Mouse (Mus musculus) testis, postnatal 10 days (tissue): ENCODE data around the gene Asna1.
A peak's percentile ranks its signal among the peaks of the same experiment; 100 is the strongest.

Experiments used
- DNase-seq: peaks from one replicate; pipeline ENCODE4 v3.0.0; 2021; ENCODE audit warnings: low spot score

Asna1 gene

DNA sequence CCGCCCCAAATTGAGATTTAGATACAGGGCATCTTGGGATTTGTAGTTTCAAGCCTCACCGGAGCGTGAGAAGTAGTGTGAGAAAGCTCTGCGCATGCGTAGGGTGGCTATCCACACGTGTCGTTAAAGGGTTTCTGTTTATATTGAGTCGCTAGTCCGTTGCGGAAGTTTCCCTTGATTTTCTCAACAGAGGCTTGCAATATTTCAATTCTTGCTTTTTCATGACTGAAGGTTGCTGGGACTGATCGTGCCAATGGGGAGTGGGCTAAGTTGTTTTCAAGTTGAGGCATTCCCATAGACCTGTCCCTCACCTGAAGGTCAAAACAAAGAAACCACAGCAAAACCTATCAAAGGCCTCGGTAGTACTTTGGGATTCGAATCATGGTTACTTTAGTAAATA, 9.7 kb upstream of the Asna1 start:
- DNase-seq = peak; percentile 85

DNA sequence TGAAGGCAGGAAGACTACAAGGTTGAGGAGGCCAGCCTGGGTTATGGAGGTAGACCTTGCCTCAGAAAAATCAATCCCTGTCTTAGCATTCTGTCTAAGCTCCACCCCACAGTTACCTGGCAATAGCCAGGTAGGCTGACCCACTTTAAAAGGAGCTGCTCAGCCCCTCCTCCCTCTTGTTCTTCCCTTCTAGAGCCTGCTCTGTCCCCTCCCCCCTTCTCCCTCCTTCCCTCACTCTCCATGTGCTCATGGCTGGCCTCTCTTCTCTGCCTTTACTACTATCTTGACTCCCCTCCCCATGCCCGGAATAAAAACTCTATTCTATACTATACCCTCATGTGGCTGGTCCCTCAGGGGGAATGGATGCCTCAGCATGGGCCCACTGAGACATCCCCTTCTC, 8.8 kb upstream of the Asna1 start:
- DNase-seq = no peak

DNA sequence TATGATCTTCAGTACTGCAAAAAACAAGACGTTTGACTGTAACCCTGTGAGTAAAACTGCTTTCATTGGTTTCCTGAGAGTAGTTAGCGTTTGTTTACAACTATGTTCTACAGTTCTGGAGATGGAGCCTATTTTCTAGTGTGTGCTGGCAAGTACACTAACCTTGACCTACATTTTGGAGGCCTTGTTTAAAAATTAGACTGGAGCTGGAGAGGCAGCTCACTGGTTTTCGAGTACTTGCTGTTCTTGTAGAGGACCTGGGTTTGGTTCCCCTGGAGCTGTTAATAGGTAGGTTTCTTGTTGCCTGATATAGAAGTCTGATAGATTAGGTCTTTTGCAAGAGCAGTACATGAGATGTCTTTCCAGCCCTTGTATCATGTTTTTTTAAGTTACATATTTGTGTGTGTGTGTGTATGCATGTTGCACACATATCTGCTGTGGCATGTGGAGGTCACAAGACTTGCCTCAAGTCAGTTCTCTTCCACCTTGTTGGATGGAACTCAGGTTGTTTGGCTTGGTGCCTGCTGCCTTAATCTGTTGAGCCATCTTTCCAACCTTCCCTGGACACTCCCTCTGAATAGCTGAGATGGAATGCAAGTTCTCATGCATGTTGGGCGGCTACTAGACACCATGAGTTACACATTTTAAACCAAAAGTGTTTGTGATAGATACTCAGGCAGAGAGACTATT, 7.7 kb upstream of the Asna1 start:
- DNase-seq = no peak

DNA sequence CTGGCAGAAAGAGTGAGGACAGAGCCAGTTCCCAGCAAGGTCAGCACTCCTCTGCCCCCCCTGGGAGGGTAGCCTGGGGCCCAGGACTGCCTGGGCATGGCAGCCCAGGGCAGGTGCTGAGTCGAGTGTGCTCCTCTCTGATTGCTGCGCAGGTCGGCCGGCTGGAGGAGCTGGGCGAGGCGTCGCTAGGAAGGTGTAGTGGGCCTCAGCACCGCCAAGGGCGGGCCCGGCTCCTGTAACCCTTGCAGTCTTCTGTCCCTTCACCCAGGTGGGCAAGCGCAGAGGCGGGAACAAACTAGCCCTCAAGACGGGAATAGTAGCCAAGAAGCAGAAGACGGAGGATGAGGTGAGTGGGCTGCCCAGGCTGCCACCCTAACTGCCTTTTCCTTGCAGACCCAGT, 4.2 kb upstream of the Asna1 start:
- DNase-seq = no peak

DNA sequence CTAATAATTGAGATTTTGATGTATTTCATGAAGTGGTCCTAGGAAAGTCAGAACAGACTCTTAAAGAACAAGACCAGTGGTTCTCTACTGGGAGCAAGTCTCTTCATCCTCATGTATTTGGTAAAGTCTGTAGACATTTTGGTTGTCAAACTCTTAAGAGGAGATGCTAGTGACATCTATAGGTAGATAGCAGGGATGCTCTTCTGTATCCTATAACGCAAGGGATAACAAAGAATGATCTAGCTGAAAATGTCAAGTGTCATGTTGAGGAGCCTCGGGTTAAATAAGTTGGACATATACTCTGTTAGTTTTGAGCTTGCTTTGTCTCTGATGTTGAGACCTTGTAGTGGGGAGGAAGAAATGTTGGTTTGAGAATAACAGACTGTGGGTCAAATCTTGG, 2.8 kb upstream of the Asna1 start:
- no peak for DNase-seq

DNA sequence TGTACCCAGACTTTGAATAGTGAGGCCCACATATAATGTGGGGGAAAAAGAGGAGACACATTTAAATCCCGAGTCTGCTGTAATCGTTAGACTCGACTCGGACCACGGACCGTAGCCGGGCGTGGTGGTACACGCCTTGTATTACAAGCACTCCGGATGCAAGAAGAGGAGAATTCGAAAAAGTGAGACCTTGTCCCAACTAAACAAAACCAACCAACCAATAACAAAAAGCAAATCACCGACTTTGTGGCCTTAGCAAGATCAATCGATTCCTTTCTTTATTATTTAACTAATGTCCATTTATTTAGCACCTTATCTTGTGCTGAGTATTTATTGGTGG, 2.4 kb upstream of the Asna1 start:
- no peak for DNase-seq

DNA sequence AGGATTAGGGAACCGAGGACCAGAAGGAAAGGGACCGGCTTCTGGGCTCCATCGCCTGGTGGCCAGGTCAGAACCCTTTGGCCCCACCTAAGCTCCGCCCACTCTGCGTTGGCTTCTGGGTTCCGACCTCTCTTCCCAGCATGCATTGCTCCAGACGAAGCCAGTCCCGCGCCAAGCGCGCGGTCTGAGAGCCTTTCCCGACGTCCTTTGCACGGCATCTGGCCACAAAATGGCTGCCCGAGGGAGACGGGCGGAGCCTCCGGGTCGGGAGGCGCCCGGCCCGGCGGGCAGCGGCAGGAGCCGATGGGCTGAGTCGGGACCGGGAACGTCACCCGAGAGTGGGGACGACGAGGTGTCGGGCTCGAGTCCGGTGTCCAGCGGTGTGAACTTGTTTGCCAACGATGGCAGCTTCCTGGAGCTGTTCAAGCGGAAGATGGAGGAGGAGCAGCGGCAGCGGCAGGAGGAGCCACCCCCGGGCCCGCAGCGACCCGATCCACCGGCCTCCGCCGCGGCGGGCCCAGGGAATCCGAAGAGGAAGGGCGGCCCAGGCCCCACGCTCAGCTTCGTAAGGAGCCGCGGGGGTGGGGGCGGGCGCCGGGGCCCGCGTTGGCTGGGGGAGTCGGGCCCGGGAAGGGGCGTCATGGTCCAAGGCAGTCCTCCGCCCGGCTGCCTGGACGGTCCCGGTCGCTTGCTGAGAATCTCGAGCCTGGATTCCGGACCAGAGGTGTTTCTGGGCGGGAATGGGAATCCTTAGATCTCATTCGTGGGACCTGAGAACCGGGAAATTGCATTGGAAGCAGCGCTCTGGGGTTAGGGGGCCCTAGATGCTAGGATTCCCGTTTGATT, 1.8 kb upstream of the Asna1 start, which contains the start of gene Trir:
Trir (plus strand) TSS at position 154 of the 846 bp plus-strand sequence.
- DNase-seq = peak; percentile 98

DNA sequence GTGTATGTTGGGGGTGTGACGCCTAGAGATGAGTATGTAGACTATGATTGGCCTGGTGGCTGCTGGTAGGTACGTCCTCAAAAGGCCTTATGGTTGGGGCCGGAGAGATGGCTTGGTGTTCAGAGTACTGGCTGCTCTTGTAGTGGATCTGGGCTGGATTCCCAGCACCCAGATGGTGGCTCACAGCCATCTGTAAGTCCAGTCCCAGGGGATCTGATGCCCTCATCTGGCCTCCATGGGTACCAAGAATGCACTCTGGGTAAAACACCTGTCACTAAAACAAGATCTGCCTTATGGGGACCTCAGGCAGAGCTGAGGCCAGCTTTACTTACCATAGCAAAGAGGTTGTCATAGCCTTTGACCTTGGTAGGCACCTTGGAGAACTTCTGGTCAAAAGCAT, 1.2 kb downstream of the Asna1 start:
- DNase-seq = no peak

DNA sequence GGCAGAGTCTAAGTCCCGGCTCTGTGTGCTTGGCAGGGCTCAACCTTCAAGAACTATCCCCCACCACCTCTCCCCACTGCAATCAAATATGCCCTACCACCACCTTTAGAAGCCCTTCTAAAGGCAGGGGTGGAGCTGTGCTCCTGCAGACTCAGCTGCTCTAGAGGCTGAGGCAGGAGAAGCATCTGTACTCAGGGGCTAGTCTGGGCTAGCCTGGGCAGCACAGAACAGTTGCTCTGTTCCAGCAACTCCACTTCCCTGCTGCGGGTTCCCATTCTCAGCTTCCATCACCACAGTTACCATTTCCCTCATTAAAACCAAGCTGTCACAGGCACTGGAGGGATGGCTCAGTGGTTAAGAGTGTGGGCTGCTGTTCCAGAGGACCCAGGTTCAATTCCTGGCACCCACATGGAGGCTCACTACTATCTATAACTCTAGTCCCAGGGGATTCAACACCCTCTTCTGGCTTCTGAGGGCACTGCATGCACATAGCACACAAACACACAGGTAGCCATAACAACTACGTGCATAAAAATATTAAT, 3.5 kb downstream of the Asna1 start:
- no peak for DNase-seq

DNA sequence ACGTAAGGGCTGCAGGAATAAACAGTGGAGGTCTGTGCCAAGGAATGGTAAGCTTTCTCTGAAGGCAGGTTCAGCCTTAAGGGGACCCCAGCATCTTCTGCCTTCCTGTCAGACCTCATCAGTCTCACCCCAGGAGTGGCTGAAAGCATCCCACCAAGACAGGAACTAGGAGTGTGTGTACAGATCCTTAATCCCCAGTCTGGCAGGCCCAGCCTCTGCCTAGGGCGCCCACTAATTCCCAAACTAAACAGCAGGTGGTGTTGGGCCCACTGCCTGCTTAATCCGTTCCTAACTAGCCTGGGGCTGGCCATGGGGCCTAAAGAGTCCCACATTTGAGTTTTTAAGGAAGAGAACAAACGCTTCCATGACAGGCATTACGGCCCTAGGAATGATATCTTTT, 7.9 kb downstream of the Asna1 start:
- DNase-seq = no peak

DNA sequence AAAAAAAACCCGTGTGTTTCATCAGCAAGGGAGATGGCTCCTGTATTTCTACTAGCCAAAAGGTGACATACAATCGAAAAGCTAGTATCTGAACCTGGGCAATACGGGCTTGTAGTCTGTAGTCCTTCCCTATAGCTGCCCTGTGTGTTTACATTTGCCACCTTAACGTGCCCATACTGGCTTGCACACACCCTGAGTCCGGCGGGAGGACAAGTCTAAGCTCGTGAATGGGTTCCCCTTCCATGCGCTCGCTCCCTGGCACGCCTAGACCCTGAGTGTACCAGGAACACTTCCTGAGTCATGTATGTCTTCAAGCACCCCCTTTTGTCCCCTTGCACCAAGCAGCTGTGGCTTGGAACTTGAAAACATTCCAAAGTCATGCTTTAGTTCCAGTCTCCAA, 8.4 kb downstream of the Asna1 start:
- no peak for DNase-seq

DNA sequence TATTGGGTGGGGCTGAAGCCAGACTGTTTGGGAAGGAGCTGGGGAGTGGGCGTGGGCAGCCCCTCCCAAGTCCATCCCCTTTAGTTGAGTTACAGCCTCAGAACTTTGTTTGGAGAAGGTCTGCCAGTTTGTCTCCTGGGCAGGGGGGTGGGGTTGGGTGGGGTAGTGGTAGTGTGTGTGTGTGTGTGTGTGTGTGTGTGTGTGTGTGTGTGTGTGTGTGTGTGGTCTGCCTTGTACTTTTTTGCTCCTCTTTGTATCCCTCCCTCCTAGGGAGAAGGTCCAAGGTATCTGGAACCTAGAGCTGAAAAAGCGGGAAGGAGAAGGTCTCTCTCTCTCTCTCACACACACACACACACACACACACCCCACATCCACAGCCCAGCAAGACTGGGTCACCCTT, 10.7 kb downstream of the Asna1 start, which contains the start of gene Best2:
Best2 (minus strand) TSS at position 101 of the 400 bp plus-strand sequence.
- no peak for DNase-seq

DNA sequence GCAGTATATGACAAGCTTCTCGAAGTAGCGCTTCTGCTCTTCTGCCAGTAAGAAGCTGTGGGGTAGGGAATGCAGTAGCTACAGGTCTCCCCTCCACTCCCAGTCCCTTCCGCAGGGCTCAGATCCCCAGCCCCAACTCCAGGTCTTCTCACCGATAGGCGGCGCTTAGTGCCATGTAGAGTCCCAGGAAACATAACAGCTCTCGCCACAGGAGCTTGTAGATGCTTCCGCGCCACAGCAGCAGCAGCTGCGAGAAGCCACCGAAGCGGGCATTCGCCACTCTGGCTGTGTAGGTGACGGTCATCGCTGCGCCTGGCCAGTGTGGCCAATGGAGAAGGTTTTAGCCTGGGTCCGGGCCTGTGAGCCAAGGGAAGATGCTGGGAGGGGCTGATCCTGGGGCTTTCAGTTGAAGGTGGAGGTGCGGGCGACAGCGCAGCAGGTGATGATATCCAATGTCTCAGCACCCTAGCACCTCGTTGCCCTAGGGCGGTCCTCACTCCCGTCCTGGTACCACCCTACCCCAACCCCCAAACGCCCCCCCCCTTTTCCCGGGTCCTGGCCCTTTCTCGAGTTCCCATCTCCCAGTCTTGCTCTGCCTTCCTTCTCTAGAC, 11.7 kb downstream of the Asna1 start:
- DNase-seq = peak; percentile 80

DNA sequence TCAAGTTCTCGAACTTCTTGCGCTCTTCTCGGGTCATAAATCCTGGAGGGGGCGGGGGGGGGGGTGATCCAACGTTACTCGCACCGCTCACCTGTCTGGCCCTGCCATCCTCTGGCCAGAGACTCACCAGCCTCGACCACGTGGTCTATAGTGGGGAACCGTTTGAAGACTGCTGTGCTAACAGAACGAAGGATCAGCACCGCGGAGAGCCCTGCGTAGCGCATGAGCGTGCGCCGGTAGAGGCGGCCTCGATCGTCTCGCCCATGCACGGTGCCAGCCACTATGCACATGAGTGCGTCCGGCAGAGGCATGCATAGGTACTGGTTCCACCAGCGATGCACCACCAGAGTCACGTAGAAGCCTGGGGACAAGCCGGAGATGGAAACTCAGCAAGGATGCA, 13.8 kb downstream of the Asna1 start:
- no peak for DNase-seq

DNA sequence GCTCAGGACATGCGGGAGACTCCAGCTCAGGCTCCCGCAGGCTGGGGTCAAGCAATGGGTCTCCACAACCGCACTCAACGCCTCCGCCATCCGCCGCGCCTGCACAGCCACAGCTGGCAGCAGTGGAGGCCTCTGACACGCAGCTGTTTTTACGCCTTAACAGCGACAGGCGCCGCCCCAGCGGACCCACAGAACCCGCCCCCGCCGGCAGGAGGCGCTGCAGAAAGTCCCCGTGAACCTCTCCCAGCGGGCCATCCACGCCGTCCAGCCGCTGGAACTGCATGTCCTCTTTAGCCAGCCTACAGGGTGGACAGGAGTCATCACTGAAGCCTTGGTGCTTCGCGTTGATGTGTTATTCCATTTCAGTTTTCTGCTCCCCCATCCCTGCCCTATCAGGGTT, 17.4 kb downstream of the Asna1 start:
- DNase-seq = peak; percentile 79

DNA sequence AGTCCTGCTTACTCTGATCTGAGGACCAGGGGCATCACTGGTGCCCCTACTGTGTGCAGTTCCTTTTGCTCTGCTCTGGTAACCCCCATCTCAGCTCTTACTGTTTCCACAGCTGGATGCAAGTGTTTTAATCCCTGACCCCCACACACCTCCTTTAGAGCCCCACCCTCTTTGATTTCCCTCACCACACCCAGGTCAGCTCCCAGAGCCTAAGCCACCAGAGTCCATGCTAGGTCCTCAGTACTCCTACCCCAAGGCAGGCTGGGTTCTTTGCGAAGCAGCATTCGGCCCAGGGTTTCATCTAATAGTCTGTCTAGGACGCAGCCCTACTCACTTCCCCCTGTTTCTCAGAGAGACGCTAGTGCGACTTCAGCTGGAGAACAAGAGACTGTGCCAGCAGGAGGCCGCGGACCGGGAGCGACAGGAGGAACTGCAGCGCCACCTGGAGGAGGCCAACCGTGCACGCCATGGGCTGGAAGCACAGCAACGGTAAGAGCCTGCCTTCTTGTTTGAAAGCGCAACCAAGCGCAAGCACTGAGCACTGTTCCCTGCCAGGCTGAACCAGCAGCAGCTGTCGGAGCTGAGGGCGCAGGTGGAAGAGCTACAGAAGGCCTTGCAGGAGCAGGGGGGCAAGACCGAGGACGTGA, 27.3 kb downstream of the Asna1 start:
- DNase-seq = peak; percentile 94

DNA sequence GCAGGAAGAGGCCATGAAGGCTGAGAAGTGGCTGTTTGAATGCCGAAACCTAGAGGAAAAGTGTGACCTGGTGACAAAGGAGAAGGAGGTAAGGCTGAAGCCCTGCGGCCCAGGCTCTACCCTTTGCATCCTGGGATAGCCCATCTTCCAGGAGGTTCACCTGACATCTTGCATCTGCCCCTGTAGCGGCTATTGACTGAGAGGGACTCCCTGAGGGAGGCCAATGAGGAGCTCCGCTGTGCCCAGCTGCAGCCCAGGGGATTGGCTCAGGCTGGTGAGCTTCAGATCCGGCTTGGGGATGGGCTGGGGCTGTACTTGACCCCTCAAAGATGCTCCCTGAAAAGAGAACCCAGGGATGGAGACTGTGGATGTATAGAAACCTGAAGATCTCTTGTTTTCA, 28.1 kb downstream of the Asna1 start:
- DNase-seq = no peak

DNA sequence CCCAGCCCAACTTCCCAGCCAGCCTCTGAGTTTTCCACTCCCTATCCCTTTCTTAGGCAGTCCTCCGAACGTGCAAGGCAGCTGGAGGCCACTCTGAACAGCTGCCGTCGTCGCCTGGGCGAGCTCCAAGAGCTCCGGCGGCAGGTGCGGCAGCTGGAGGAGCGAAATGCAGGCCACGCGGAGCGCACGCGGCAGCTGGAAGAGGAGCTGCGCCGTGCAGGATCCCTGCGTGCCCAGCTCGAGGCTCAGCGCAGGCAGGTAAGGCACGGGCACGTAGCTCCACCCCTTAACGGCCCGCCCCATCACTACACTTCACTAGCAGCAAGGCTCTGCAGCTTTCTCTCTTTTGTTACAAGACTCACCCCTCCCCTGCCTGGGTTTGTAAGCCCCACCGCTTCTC, 29.4 kb downstream of the Asna1 start:
- DNase-seq = no peak

DNA sequence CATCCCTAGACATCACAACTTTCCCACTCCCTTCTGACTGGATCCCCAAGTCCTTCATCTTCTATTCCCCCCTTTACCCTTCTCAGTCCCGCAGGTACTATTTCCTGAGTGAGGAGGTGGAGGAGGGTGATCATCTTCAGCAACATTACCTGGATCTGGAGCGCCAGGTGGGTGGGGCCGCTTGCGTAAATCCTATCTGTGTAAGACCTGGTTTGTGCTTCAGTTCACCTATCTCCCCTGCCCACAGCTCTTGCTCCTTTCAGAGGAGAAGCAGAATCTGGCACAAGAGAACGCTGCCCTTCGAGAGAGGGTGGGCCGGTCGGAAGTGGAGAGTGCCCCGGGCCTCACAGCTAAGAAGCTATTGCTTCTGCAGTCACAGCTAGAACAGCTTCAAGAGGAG, 30.7 kb downstream of the Asna1 start:
- no peak for DNase-seq

DNA sequence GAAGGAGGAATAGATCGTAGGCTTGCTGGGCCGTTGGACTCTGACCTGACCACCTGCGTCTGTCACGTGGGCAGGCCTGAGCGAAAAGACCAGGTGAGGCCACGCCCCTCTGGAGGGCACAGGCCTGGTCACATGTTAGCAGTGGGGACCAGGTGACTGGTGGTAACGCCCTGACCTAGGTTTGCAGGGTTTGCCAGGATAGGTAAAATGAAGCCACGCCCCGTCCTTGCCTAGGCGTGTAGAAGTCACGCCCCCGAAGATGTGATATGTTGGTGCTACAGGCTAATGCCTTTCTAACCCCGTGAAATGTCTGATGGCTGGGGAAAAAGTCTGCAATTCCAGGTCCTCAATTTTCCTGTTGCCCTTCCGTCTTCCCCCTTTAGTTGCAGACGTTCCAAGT, 34.2 kb downstream of the Asna1 start:
- DNase-seq = no peak

DNA sequence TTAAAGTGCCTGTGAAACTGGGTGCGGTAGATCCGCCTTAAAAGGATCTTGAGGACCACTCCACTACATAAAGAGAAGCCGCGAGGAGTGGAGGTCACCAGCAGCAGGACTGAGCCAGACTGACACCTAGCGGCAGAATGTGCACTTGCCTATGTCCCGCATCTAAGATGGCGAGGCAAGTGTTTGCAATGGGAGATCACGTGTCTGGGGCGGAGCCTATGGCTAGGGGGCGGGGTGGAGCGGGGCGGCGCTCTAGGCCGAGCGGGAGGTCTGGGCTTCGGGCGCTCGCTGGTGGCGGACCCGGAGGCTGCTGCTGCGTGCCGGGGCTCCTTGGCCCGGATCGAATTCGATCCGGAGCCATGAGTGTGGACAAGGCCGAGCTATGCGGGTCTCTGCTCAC, 34.7 kb downstream of the Asna1 start, which contains the start of gene Hook2:
Hook2 (plus strand) TSS at position 255 of the 400 bp plus-strand sequence.
- DNase-seq = peak; percentile 99

DNA sequence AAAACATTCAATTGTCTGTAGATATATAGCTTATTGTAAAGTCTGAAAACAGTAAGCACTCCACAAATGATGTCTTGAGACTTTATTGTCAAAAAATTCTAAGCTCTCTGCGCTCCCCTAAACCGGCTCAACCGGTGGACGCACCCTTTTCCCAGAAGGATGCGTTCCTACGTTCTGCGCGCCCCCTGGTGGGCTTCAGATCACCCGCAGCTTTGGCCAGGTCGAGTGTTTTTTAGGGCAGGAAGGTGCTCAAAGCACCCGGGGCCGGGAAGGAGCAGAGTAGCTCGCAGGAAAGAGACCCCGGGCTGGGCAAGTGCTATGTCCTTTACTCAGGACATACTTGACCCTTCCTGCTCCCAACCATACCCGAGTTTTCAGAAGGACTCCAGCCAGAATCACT, 35.3 kb downstream of the Asna1 start:
- DNase-seq = peak; percentile 96
